Mouse (Mus musculus) embryonic facial prominence, embryonic 12.5 days (tissue): Measurements from ENCODE around the gene Tgfa. TPM values are rescaled to one million over a fixed set of nuclear protein-coding genes. Genes with fewer than 3 reads are reported as not detected.

ENCODE experiments used
- ATAC-seq: fragments of 200-750 bp; cut with Nextera tagmentation; 2 replicates; pipeline ENCODE4 v1.8.0; 2017; ENCODE audit not compliant: insufficient number of reproducible peaks, insufficient read depth, low FRiP score, low TSS enrichment
- H3K27ac ChIP-seq: fragments of 300-500 bp; sonication (generic); 2 replicates; pipeline ENCODE4 v1.5.1; 2016; ENCODE audit warnings: mild to moderate bottlenecking
- H3K27me3 ChIP-seq: fragments of 300-500 bp; sonication (generic); 2 replicates; pipeline ENCODE4 v1.6.1; 2016; ENCODE audit warnings: mild to moderate bottlenecking, moderate library complexity
- H3K36me3 ChIP-seq: fragments of 300-500 bp; sonication (generic); 2 replicates; pipeline ENCODE4 v1.6.1; 2016; ENCODE audit warnings: mild to moderate bottlenecking
- H3K4me1 ChIP-seq: fragments of 300-500 bp; sonication (generic); 2 replicates; pipeline ENCODE4 v1.6.1; 2016
- H3K4me2 ChIP-seq: fragments of 300-500 bp; sonication (generic); replicated peaks from 2 replicates; pipeline ENCODE4 v1.6.1; 2016; ENCODE audit warnings: mild to moderate bottlenecking, moderate library complexity
- H3K4me3 ChIP-seq: fragments of 300-500 bp; sonication (generic); 2 replicates; pipeline ENCODE4 v1.5.1; 2016; ENCODE audit warnings: mild to moderate bottlenecking
- H3K9ac ChIP-seq: fragments of 300-500 bp; sonication (generic); 2 replicates; pipeline ENCODE4 v1.6.1; 2016; ENCODE audit warnings: mild to moderate bottlenecking, moderate library complexity
- H3K9me3 ChIP-seq: fragments of 300-500 bp; sonication (generic); 2 replicates; pipeline ENCODE4 v1.6.1; 2016; ENCODE audit warnings: mild to moderate bottlenecking, moderate library complexity
- WGBS: fragments of 180-500 bp; shearing (Covaris S2); methylation state at CpG from one replicate; pipeline ENCODE4 v1.1.7; 2016; 5-methylcytosine and 5-hydroxymethylcytosine counted together
- polyA plus RNA-seq: library from polyadenylated mRNA; unstranded; fragments of >200 nt; fragmentation: Nextera tagmentation; extraction: Ambion mirVana; gene quantifications from 2 replicates; pipeline ENCODE4 v1.2.1, GENCODE M21; 2016

Tgfa gene
- polyA plus RNA-seq, 1 experiment from 2014 or later = 3.6 TPM

- 79% methylated on average over 4 of the region's 4 CpGs for WGBS
- no peaks in the 10 kb centered on the region for H3K9me3 ChIP-seq
- no peak overlapping the region for H3K4me3 ChIP-seq
- H3K27ac ChIP-seq = no peak overlapping the region
- H3K36me3 ChIP-seq = no peaks in the 10 kb centered on the region
- 0 out of 2 replicates have a peak, but pooled peaks cover 4% of the 10 kb centered on the region for H3K4me1 ChIP-seq
- ATAC-seq = no peak
- no peaks in the 10 kb centered on the region for H3K27me3 ChIP-seq
- no peak overlapping the region for H3K4me2 ChIP-seq
- no peak overlapping the region for H3K9ac ChIP-seq
Observed at GRCm38 (mm10) chr6:86305680-86306079, 110.7 kb downstream of the Tgfa start.

- WGBS = 69% methylated on average over 1 of the region's 1 CpGs
- H3K27ac ChIP-seq = no peak overlapping the region
- H3K27me3 ChIP-seq = no peaks in the 10 kb centered on the region
- H3K4me3 ChIP-seq = no peak overlapping the region
- ATAC-seq = no peak
- H3K4me1 ChIP-seq = no peaks in the 10 kb centered on the region
- no peak overlapping the region for H3K9ac ChIP-seq
- H3K4me2 ChIP-seq = no peak overlapping the region
- H3K9me3 ChIP-seq = no peaks in the 10 kb centered on the region
- H3K36me3 ChIP-seq = no peaks in the 10 kb centered on the region
Observed at GRCm38 (mm10) chr6:86314011-86314410, 119.0 kb downstream of the Tgfa start.

GRCm38 (mm10) chr6:86317066-86317465 is 122.0 kb downstream of the Tgfa start:
- 69% methylated on average over 1 of the region's 1 CpGs for WGBS
- Histone ChIP-seq H3K4me2 (no peak overlapping the region), H3K27ac (no peak overlapping the region), H3K9ac (no peak overlapping the region), H3K4me3 (no peak overlapping the region), H3K27me3 (no peaks in the 10 kb centered on the region), H3K4me1 (no peaks in the 10 kb centered on the region), H3K9me3 (no peaks in the 10 kb centered on the region), H3K36me3 (no peaks in the 10 kb centered on the region)
- no peak for ATAC-seq

- no peak overlapping the region for H3K4me3 ChIP-seq
- no peaks in the 10 kb centered on the region for H3K27me3 ChIP-seq
- WGBS = 79% methylated on average over 4 of the region's 4 CpGs
- no peak overlapping the region for H3K27ac ChIP-seq
- no peaks in the 10 kb centered on the region for H3K9me3 ChIP-seq
- no peaks in the 10 kb centered on the region for H3K36me3 ChIP-seq
- ATAC-seq = no peak
- H3K4me1 ChIP-seq = no peaks in the 10 kb centered on the region
- H3K4me2 ChIP-seq = no peak overlapping the region
- H3K9ac ChIP-seq = no peak overlapping the region
Observed at GRCm38 (mm10) chr6:86318855-86319254, 123.8 kb downstream of the Tgfa start.

- Histone ChIP-seq H3K4me3 (no peak overlapping the region), H3K9me3 (no peaks in the 10 kb centered on the region), H3K4me1 (no peaks in the 10 kb centered on the region), H3K9ac (no peak overlapping the region), H3K36me3 (no peaks in the 10 kb centered on the region), H3K4me2 (no peak overlapping the region), H3K27me3 (no peaks in the 10 kb centered on the region), H3K27ac (no peak overlapping the region)
- 83% methylated on average over 5 of the region's 5 CpGs for WGBS
- no peak for ATAC-seq
Observed at GRCm38 (mm10) chr6:86322031-86322563, 127.1 kb downstream of the Tgfa start.

- Histone ChIP-seq H3K9ac (no peak overlapping the region), H3K27ac (no peak overlapping the region), H3K4me3 (no peak overlapping the region), H3K36me3 (no peaks in the 10 kb centered on the region), H3K27me3 (no peaks in the 10 kb centered on the region), H3K9me3 (no peaks in the 10 kb centered on the region), H3K4me1 (no peaks in the 10 kb centered on the region), H3K4me2 (no peak overlapping the region)
- no peak for ATAC-seq
- 90% methylated on average over 9 of the region's 9 CpGs for WGBS
Observed at GRCm38 (mm10) chr6:86322991-86323390, 128.0 kb downstream of the Tgfa start.

- Histone ChIP-seq H3K4me1 (0 out of 2 replicates have a peak, but pooled peaks cover 3% of the 10 kb centered on the region), H3K36me3 (no peaks in the 10 kb centered on the region), H3K27me3 (no peaks in the 10 kb centered on the region), H3K27ac (no peak overlapping the region), H3K9ac (no peak overlapping the region), H3K4me2 (no peak overlapping the region), H3K9me3 (no peaks in the 10 kb centered on the region), H3K4me3 (no peak overlapping the region)
- 81% methylated on average over 3 of the region's 3 CpGs for WGBS
- no peak for ATAC-seq
Observed at GRCm38 (mm10) chr6:86324400-86324799, 129.4 kb downstream of the Tgfa start.

Other genes starting within 250 kb of the Tgfa start
- 51.3 and 51.4 TPM in 2 replicates for gene Dusp11, start 233.6 kb upstream of the Tgfa start, polyA plus RNA-seq
- not detected in 2 replicates for gene Figla, start 179.1 kb upstream of the Tgfa start, polyA plus RNA-seq
- gene Add2, start 166.5 kb upstream of the Tgfa start, polyA plus RNA-seq = 20.0 and 22.2 TPM in 2 replicates
- 132 and 137 TPM in 2 replicates for gene Fam136a, start 170.4 kb downstream of the Tgfa start, polyA plus RNA-seq
- 637 and 711 TPM in 2 replicates for gene Snrpg, start 176.1 kb downstream of the Tgfa start, polyA plus RNA-seq
- 85.3 and 86.4 TPM in 2 replicates for gene Pcyox1, start 201.9 kb downstream of the Tgfa start, polyA plus RNA-seq
- gene Tia1, start 209.0 kb downstream of the Tgfa start, polyA plus RNA-seq = 318 and 338 TPM in 2 replicates
- not detected in 2 replicates for gene Gm44790, start 231.4 kb downstream of the Tgfa start, polyA plus RNA-seq
- gene C87436, start 243.2 kb downstream of the Tgfa start, polyA plus RNA-seq = 27.0 and 30.3 TPM in 2 replicates